Mouse (Mus musculus): ENCODE measurements around the gene Kdm5c.
"Not testable (repeated sequence)": the region's sequence is repeated elsewhere in the genome, so short reads cannot be mapped to it uniquely, and the experiment has no call there.

Gene Kdm5c

GRCm38 (mm10) chrX:152287026-152287425 lies 54.2 kb downstream of the Kdm5c start:
- not testable (repeated sequence) for DNase-seq (ENCODE audit: low spot score)

GRCm38 (mm10) chrX:152306224-152306623 lies 73.4 kb downstream of the Kdm5c start:
- no peak for DNase-seq (ENCODE audit: low spot score)

DNA sequence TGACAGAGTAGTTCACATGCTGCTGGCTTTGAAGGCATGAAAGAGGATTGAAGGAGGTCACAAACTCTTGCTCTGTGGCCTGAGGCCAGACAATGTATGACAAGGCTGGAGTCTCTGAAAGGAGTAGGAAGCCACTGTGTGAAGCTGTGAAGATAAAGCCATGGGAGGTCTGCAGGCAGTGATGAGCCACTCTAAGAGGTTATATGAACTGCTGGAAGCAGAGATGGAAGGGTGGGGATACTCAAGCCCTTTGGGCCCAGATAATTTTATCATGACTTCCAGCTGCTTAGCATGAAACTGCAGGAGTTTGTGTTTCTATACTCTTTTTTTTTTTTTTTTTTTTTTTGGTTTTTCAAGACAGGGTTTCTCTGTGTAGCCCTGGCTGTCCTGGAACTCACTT lies 74.6 kb downstream of the Kdm5c start:
- no peak for DNase-seq (ENCODE audit: low spot score)

GRCm38 (mm10) chrX:152307942-152308341 lies 75.1 kb downstream of the Kdm5c start:
- DNase-seq (ENCODE audit: low spot score), result no peak

DNA sequence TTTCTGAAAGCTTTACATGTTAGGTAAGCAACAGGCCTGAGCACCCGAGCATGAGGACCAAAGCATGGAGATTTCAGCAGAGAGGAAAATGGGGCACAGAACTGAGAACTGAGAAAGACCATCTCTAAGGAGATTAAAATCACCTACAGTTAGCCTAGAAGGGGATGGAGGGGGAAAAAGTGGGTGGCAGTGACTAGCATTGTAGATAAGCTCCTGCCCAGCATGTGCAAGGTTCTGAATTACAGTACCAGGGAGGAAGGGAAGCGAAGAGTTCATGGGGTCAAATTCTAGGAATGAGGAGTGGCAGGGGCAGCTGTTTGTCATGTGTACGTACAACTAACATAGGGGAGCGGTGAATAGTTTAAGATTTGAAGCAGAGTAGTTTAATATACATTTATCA lies 87.7 kb downstream of the Kdm5c start:
- DNase-seq (ENCODE audit: low spot score), result no peak

- peak; percentile 23 for DNase-seq (ENCODE audit: low spot score)
Measured at GRCm38 (mm10) chrX:152322776-152323175, 90.0 kb downstream of the Kdm5c start.

DNA sequence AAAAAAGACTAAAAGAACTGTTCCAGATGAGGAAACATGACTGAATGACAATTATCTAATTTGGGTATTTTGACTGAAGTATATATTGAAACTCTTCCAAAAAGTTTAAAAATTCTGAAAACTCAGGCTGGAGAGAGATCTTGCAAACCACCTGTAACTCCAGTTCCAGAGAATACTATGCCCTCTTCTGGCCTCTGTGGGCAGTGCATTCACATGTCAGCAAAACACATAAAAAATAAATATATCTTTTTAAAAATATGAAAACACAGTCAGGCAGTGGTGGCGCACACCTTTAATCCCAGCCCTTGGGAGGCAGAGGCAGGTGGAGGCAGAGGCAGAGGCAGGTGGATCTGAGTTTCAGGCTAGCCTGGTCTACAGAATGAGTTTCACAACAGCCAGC lies 90.8 kb downstream of the Kdm5c start:
- no peak for DNase-seq (ENCODE audit: low spot score)
